Mouse (Mus musculus) brain, embryonic 14.5 days (tissue): ENCODE data around the gene Rfc2.

ENCODE experiments used
- CTCF ChIP-seq: fragments of 200-500 bp; IDR thresholded peaks from 2 replicates; pipeline ENCODE4 v1.5.1; 2012; ENCODE audit warnings: inconsistent platforms, mild to moderate bottlenecking, moderate library complexity, borderline replicate concordance; ENCODE audit not compliant: insufficient read depth, insufficient read length; ENCODE audit errors: extremely low read depth
- POLR2A ChIP-seq: fragments of 200-500 bp; IDR thresholded peaks from 2 replicates; pipeline ENCODE4 v1.6.1; 2012; ENCODE audit warnings: mild to moderate bottlenecking, inconsistent platforms, borderline replicate concordance; ENCODE audit not compliant: poor library complexity, insufficient read depth, insufficient read length, severe bottlenecking; ENCODE audit errors: extremely low read depth

- TF ChIP-seq CTCF (no peak), POLR2A (no peak)
Measured at GRCm38 (mm10) chr5:134584798-134585197, 3.6 kb downstream of the Rfc2 start.
